ENCODE assay signal across 3 mouse cellular contexts in genomic region chr15:27583620-27584019, GRCm38 (mm10).
"Had no signal": no experiment of that assay in that cellular context is flagged by ENCODE, and none has a peak within 500 bp of the region (broad histone marks: within the 10 kb centered on the region; RNA-seq: fewer than 3 reads in every experiment).

No protein-coding gene starts in this region.

- H3K4me1 ChIP-seq: liver, embryonic 13.5 days had no signal

- H3K4me3 ChIP-seq: liver, embryonic 13.5 days had no signal

- H3K27me3 ChIP-seq: liver, embryonic 13.5 days had no signal

- H3K27ac ChIP-seq: kidney, postnatal 0 days; liver, embryonic 13.5 days; stomach, postnatal 0 days had no signal
